Mouse (Mus musculus): Measurements from ENCODE around the gene Tuba1b. TPM values are rescaled to one million over a fixed set of nuclear protein-coding genes. Genes with fewer than 3 reads are reported as not detected.
"Not testable (repeated sequence)": the region's sequence is repeated elsewhere in the genome, so short reads cannot be mapped to it uniquely, and the experiment has no call there.

Tuba1b gene
- polyA plus RNA-seq, 1 experiment from 2014 or later: 1,892 TPM

GRCm38 (mm10) chr15:98948857-98949606 is 14.7 kb upstream of the Tuba1b start:
- Histone ChIP-seq H3K4me1 (replicated peaks; ENCODE audit: control insufficient read depth, insufficient read depth, low read length) (no peaks in the 10 kb centered on the region; the same call in 1 of the 2 replicates), H3K27ac (ENCODE audit: low read length) (no peak overlapping the region), H3K9me3 (ENCODE audit: control insufficient read depth, low read length) (no peaks in the 10 kb centered on the region), H3K9ac (ENCODE audit: low read length) (no peak overlapping the region), H3K4me3 (ENCODE audit: low read length) (no peak overlapping the region), H3K27me3 (ENCODE audit: control insufficient read depth, insufficient read depth, low read depth, low read length) (no peaks in the 10 kb centered on the region), H3K4me2 (ENCODE audit: low read depth, low read length) (no peak overlapping the region), H3K36me3 (ENCODE audit: control insufficient read depth, insufficient read depth, low read length) (peaks cover 4% of the 10 kb centered on the region; the same call in 1 of the 2 replicates)
- ATAC-seq (ENCODE audit: low read depth): no peak
- 69% methylated on average over 6 of the region's 6 CpGs for WGBS

- H3K4me2 ChIP-seq (ENCODE audit: low read depth, low read length): no peak overlapping the region
- H3K4me3 ChIP-seq (ENCODE audit: low read length): no peak overlapping the region
- H3K9me3 ChIP-seq (ENCODE audit: control insufficient read depth, low read length): no peaks in the 10 kb centered on the region
- no peak for ATAC-seq (ENCODE audit: low read depth)
- H3K36me3 ChIP-seq (ENCODE audit: control insufficient read depth, insufficient read depth, low read length): peaks cover 4% of the 10 kb centered on the region; the same call in 1 of the 2 replicates
- H3K27ac ChIP-seq (ENCODE audit: low read length): no peak overlapping the region
- no peaks in the 10 kb centered on the region for H3K27me3 ChIP-seq (ENCODE audit: control insufficient read depth, insufficient read depth, low read depth, low read length)
- no peak overlapping the region for H3K9ac ChIP-seq (ENCODE audit: low read length)
- no peaks in the 10 kb centered on the region; the same call in 1 of the 2 replicates for H3K4me1 ChIP-seq (replicated peaks; ENCODE audit: control insufficient read depth, insufficient read depth, low read length)
Measured at GRCm38 (mm10) chr15:98948382-98948781, 14.0 kb upstream of the Tuba1b start.

GRCm38 (mm10) chr15:98947884-98948283 is 13.5 kb upstream of the Tuba1b start:
- no peak overlapping the region for H3K9ac ChIP-seq (ENCODE audit: low read length)
- 43% methylated on average over 3 of the region's 3 CpGs for WGBS
- H3K27ac ChIP-seq (ENCODE audit: low read length): no peak overlapping the region
- no peaks in the 10 kb centered on the region; the same call in 1 of the 2 replicates for H3K4me1 ChIP-seq (replicated peaks; ENCODE audit: control insufficient read depth, insufficient read depth, low read length)
- no peak overlapping the region for H3K4me3 ChIP-seq (ENCODE audit: low read length)
- H3K27me3 ChIP-seq (ENCODE audit: control insufficient read depth, insufficient read depth, low read depth, low read length): no peaks in the 10 kb centered on the region
- H3K9me3 ChIP-seq (ENCODE audit: control insufficient read depth, low read length): no peaks in the 10 kb centered on the region
- no peak for ATAC-seq (ENCODE audit: low read depth)
- no peak overlapping the region for H3K4me2 ChIP-seq (ENCODE audit: low read depth, low read length)
- peaks cover 4% of the 10 kb centered on the region; the same call in 1 of the 2 replicates for H3K36me3 ChIP-seq (ENCODE audit: control insufficient read depth, insufficient read depth, low read length)

GRCm38 (mm10) chr15:98943133-98943532 is 8.8 kb upstream of the Tuba1b start:
- H3K4me2 ChIP-seq (ENCODE audit: low read depth, low read length): no peak overlapping the region
- no peaks in the 10 kb centered on the region for H3K4me1 ChIP-seq (replicated peaks; ENCODE audit: control insufficient read depth, insufficient read depth, low read length)
- no peaks in the 10 kb centered on the region for H3K36me3 ChIP-seq (ENCODE audit: control insufficient read depth, insufficient read depth, low read length)
- no peaks in the 10 kb centered on the region for H3K9me3 ChIP-seq (ENCODE audit: control insufficient read depth, low read length)
- no peak overlapping the region for H3K27ac ChIP-seq (ENCODE audit: low read length)
- H3K9ac ChIP-seq (ENCODE audit: low read length): no peak overlapping the region
- WGBS: 62% methylated on average over 4 of the region's 4 CpGs
- H3K4me3 ChIP-seq (ENCODE audit: low read length): no peak overlapping the region
- ATAC-seq (ENCODE audit: low read depth): no peak
- H3K27me3 ChIP-seq (ENCODE audit: control insufficient read depth, insufficient read depth, low read depth, low read length): no peaks in the 10 kb centered on the region

- Histone ChIP-seq H3K4me2 (ENCODE audit: low read depth, low read length) (no peak overlapping the region), H3K4me1 (replicated peaks; ENCODE audit: control insufficient read depth, insufficient read depth, low read length) (no peaks in the 10 kb centered on the region), H3K36me3 (ENCODE audit: control insufficient read depth, insufficient read depth, low read length) (no peaks in the 10 kb centered on the region), H3K9ac (ENCODE audit: low read length) (no peak overlapping the region), H3K4me3 (ENCODE audit: low read length) (no peak overlapping the region), H3K27ac (ENCODE audit: low read length) (no peak overlapping the region), H3K9me3 (ENCODE audit: control insufficient read depth, low read length) (no peaks in the 10 kb centered on the region), H3K27me3 (ENCODE audit: control insufficient read depth, insufficient read depth, low read depth, low read length) (no peaks in the 10 kb centered on the region)
- no peak for ATAC-seq (ENCODE audit: low read depth)
- 62% methylated on average over 4 of the region's 4 CpGs for WGBS
Measured at GRCm38 (mm10) chr15:98942081-98942480, 7.7 kb upstream of the Tuba1b start.

GRCm38 (mm10) chr15:98941539-98941938 is 7.2 kb upstream of the Tuba1b start:
- ATAC-seq (ENCODE audit: low read depth): no peak
- H3K9me3 ChIP-seq (ENCODE audit: control insufficient read depth, low read length): no peaks in the 10 kb centered on the region
- H3K27ac ChIP-seq (ENCODE audit: low read length): no peak overlapping the region
- no peaks in the 10 kb centered on the region for H3K4me1 ChIP-seq (replicated peaks; ENCODE audit: control insufficient read depth, insufficient read depth, low read length)
- H3K4me3 ChIP-seq (ENCODE audit: low read length): no peak overlapping the region
- 62% methylated on average over 2 of the region's 2 CpGs for WGBS
- H3K4me2 ChIP-seq (ENCODE audit: low read depth, low read length): no peak overlapping the region
- no peaks in the 10 kb centered on the region for H3K27me3 ChIP-seq (ENCODE audit: control insufficient read depth, insufficient read depth, low read depth, low read length)
- H3K9ac ChIP-seq (ENCODE audit: low read length): no peak overlapping the region
- no peaks in the 10 kb centered on the region for H3K36me3 ChIP-seq (ENCODE audit: control insufficient read depth, insufficient read depth, low read length)

GRCm38 (mm10) chr15:98940816-98941215 is 6.5 kb upstream of the Tuba1b start:
- Histone ChIP-seq H3K4me1 (replicated peaks; ENCODE audit: control insufficient read depth, insufficient read depth, low read length) (peaks cover 1% of the 10 kb centered on the region; the same call in 1 of the 2 replicates), H3K4me3 (ENCODE audit: low read length) (no peak overlapping the region), H3K27ac (ENCODE audit: low read length) (no peak overlapping the region), H3K9ac (ENCODE audit: low read length) (no peak overlapping the region), H3K4me2 (ENCODE audit: low read depth, low read length) (no peak overlapping the region), H3K36me3 (ENCODE audit: control insufficient read depth, insufficient read depth, low read length) (no peaks in the 10 kb centered on the region), H3K27me3 (ENCODE audit: control insufficient read depth, insufficient read depth, low read depth, low read length) (no peaks in the 10 kb centered on the region), H3K9me3 (ENCODE audit: control insufficient read depth, low read length) (no peaks in the 10 kb centered on the region)
- 64% methylated on average over 10 of the region's 10 CpGs for WGBS
- ATAC-seq (ENCODE audit: low read depth): no peak

GRCm38 (mm10) chr15:98933833-98934216 is 540 bp downstream of the Tuba1b start:
- peak; percentile 86 for ATAC-seq (ENCODE audit: low read depth)
- no peaks in the 10 kb centered on the region for H3K36me3 ChIP-seq (ENCODE audit: control insufficient read depth, insufficient read depth, low read length)
- no peaks in the 10 kb centered on the region for H3K9me3 ChIP-seq (ENCODE audit: control insufficient read depth, low read length)
- no peaks in the 10 kb centered on the region for H3K27me3 ChIP-seq (ENCODE audit: control insufficient read depth, insufficient read depth, low read depth, low read length)
- peak overlapping the region; percentile 97 for H3K4me2 ChIP-seq (ENCODE audit: low read depth, low read length)
- H3K27ac ChIP-seq (ENCODE audit: low read length): peak overlapping the region; percentile 99
- H3K4me3 ChIP-seq (ENCODE audit: low read length): peak overlapping the region; percentile 78
- peaks cover 18% of the 10 kb centered on the region for H3K4me1 ChIP-seq (replicated peaks; ENCODE audit: control insufficient read depth, insufficient read depth, low read length)
- WGBS: 0% methylated on average over 35 of the region's 35 CpGs
- peak overlapping the region; percentile 96 for H3K9ac ChIP-seq (ENCODE audit: low read length)

- 3% methylated on average over 8 of the region's 9 CpGs for WGBS
- not testable (repeated sequence) for H3K27me3 ChIP-seq (ENCODE audit: control insufficient read depth, insufficient read depth, low read depth, low read length); H3K36me3 ChIP-seq (ENCODE audit: control insufficient read depth, insufficient read depth, low read length); ATAC-seq (ENCODE audit: low read depth); H3K9me3 ChIP-seq (ENCODE audit: control insufficient read depth, low read length)
- peak overlapping the region; percentile 96 for H3K9ac ChIP-seq (ENCODE audit: low read length)
- peak overlapping the region; percentile 78 for H3K4me3 ChIP-seq (ENCODE audit: low read length)
- peak overlapping the region; percentile 99 for H3K27ac ChIP-seq (ENCODE audit: low read length)
- H3K4me1 ChIP-seq (replicated peaks; ENCODE audit: control insufficient read depth, insufficient read depth, low read length): peaks cover 22% of the 10 kb centered on the region
- H3K4me2 ChIP-seq (ENCODE audit: low read depth, low read length): peak overlapping the region; percentile 97
Measured at GRCm38 (mm10) chr15:98933004-98933671, 1.2 kb downstream of the Tuba1b start.

Data from lung, embryonic 16.5 days (tissue).